Comparison of ENCODE assay signal across 13 mouse cellular contexts in the genomic region with DNA sequence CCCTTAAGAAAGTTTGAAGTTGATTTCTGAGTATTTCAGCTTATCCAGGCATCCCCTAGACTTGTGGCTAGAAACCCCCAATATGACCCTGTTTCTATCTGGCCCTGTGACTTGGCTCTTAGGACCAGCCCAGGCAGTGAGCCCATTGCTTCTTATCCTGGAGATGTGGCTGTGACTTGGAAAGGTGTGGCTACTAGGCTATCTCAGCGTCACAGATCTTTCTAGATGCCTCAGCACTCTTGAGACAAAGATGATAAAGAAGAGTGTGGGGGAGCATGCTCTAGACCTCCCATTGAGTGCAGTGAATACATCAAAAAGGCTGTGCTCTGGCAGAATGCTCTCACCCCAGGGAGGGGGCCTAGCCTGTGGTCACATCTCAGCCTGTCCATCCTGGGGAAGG.
"Had no signal": no experiment of that assay in that cellular context is flagged by ENCODE, and none has a peak within 500 bp of the region (broad histone marks: within the 10 kb centered on the region; RNA-seq: fewer than 3 reads in every experiment).

No protein-coding gene starts in this region.

- H3K4me2 ChIP-seq: kidney, embryonic 15.5 days; limb, embryonic 13.5 days; midbrain, embryonic 11.5 days; midbrain, embryonic 15.5 days; neural tube, embryonic 12.5 days had no signal

- H3K27ac ChIP-seq: kidney, embryonic 15.5 days; limb, embryonic 13.5 days; midbrain, embryonic 15.5 days; neural tube, embryonic 12.5 days; stomach, postnatal 0 days had no signal

- H3K4me1 ChIP-seq: limb, embryonic 13.5 days had no signal

- H3K9me3 ChIP-seq: kidney, embryonic 15.5 days; limb, embryonic 13.5 days; midbrain, embryonic 15.5 days; neural tube, embryonic 12.5 days had no signal

- H3K9ac ChIP-seq: kidney, embryonic 15.5 days; limb, embryonic 13.5 days; midbrain, embryonic 15.5 days; neural tube, embryonic 12.5 days had no signal

- H3K4me3 ChIP-seq: kidney, embryonic 15.5 days; limb, embryonic 13.5 days; midbrain, embryonic 15.5 days; neural tube, embryonic 12.5 days had no signal

- H3K27me3 ChIP-seq: kidney, embryonic 15.5 days; limb, embryonic 13.5 days; midbrain, embryonic 15.5 days; neural tube, embryonic 12.5 days had no signal

- DNase-seq: kidney, adult 2 months; kidney, postnatal 14 days; left cerebral cortex, postnatal 4 days; lung, adult 18-20 months; lung, postnatal 36 days; thymus, postnatal 4 days had no signal

- ATAC-seq: intestine, embryonic 16.5 days; midbrain, embryonic 15.5 days had no signal
